Mouse (Mus musculus) right cerebral cortex, postnatal 36 days (tissue): ENCODE measurements around the gene Osbp2.

Experiments
- DNase-seq, 2 experiments: peaks; one replicate each; pipeline ENCODE4 v3.0.0; 2022; ENCODE audit warnings: low spot score in 2 of 2, mixed read lengths in 1 of 2

Gene Osbp2

DNA sequence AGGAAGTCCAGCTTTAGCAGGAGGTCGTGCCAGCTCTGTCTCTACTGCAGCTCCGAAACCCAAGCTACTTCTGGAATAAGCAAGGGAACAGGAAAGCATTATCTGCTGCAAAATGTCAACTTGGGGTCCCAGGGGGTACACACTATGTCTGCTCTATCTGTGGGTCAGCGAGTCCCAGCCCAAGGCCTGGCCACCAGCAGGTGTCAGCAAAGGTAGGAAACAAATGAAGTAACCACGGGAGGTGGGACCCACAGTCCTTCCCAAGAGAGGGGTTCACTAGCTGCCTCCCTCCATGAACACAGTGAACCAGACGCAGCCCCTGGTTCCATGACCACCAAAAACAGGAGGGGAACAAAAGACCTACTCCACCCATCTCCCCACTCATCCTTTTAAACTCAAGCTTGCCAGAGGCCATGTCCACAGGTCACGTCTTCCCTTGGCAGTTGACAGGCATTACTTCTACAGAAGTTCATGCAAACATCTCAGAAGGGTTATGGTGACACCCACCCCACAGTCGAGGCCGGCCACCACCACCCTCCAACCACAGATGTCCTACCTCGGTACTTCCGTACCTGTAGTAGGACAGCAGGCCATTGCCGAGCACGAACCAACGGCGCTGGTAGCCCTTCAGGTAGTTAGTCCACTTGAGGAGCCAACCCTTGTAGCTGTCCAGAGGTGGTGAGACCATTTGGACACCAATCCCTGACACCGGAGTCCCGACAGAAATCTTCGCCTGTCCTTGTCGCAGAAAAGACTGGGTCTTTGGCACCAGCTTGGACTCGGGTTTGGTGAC is 846 bp downstream of the Osbp2 start:
- DNase-seq, result no peak

DNA sequence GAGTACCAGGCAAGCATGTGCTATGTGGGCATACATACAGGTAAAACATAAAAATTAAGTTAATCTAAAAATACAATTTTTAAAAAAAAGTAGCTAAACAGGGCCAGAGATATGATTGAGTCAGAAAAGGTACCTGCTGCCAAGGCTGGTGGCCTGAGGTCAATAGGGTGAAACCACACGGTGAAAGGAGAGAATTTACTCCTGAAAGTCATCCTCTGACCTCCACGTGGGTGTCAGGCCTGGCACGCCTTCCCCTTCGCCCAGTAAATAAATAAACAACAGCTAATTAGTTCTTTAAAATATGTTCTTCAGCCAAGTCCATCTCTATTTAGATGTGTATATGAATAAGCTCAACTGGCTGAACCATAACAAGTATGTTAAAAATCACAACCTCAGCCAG is 3.3 kb downstream of the Osbp2 start:
- no peak for DNase-seq

DNA sequence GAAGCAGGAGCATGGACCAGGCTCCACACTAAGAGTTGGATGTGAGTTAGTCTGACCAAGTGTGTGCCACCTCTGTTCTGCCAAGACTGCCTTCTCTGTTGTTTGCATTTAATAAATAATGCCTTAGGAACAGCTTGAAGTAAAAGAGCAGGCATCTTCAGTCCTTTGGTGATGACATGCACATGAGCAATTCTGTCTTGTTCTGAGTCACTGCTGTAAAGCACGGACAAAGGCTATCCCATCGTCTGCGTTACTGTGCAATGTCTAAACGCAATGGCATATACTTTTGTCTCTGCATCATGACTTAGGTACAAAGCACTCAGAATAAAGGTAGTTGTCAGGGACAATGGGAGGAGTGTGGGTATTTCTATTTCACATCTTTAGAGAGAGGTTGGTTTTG is 3.9 kb downstream of the Osbp2 start:
- DNase-seq, result no peak

DNA sequence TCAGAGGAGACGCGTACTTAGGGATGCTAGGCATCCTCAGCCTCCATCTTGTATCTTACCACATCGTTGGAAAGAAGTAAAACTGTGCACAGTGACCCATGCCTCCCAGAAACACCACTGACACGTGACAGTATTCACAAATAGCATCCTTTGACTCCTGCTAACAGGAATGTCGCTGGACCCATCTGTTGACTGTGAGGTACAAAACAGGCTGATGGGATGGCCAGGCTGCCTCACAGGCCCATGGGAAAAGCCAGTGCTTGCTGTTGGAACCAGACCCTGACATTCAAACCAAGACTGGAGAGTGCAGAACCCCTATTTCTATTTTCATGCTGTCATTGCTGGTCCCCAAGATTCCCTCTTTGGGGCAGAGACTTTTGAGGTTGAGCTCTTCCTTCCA is 5.8 kb downstream of the Osbp2 start:
- DNase-seq, result no peak

DNA sequence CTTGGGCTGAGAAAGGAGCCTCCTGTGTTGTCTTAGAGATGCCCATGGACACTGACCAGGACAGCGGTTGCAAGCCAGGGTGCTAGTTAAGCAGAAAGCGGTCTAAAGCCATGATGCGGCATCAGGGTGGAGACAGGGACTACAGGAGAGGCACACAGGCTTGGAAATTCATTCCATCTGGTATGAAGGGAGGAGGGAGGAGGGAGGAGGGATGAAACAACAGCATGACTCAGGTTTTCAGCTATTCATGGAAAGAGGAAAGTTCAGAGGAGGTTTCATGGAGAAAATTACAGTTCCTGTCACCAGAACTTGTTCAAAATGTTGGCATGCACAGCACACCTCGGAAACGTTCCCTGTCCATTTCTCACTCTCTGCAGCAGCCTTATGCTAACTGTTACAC is 7.9 kb downstream of the Osbp2 start:
- DNase-seq, result no peak

DNA sequence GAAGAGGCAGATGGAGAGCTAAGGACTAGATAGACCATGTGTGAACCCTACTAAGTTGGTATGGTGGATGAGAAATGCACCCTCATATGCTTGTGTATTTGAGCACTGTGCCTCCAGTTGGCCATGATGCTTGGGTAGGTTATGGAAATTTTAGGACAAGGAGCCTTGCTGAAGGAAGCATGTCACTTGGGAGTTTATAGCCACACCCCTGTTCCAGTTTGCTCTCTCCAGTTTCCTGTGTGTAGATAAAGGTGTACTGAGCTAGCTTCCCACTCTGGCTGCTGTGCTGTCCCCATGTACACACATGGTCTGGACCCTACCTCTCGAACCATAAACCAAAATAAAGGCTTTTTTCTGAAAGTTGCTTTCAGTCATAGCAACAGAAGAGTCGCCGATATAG is 9.5 kb downstream of the Osbp2 start:
- no peak for DNase-seq

DNA sequence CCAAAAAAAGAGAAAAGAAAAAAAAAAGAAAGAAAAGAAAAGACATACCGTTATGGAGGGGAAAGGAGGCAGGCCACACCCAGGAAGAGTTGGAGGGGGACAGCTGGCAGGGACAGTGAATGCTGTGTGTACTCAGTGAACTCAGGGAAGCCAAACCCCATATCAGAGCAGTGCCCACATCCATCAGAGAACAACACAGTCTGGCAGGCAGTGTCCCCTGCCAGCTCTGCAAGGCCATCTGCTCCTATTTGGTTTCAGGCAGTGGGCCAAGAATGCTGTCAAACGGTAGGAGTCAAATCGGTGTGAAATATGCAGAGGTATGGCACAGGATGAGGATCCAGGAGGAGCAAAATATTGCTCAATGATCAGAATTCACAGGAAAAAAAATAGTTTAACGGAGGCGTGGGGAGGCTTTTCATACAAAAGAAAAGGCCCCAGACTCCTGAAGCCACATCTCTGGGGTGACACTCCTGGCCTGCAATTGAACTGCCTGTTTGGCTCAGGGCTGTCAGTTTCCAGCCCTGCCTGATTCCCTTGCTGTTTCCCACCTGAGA is 10.1 kb downstream of the Osbp2 start:
- peak; percentile 72 to 75 for DNase-seq

DNA sequence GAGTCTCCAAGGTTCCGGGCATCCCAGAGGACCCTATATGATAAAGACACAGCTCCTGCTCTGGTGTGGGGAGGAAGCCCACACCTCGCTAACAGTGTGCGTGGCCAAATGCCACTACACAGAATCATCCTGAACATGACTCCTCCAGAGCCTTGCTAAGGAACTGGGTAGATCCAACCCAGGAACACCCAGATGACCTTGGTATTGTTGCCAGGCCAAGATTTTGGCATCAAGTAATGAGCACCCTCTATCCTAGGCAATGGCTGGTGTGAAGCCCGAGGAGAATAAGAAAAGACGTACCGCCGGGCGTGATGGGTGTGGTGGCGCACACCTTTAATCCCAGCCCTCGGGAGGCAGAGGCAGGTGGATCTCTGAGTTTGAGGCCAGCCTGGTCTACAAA is 10.7 kb downstream of the Osbp2 start:
- DNase-seq, result no peak

DNA sequence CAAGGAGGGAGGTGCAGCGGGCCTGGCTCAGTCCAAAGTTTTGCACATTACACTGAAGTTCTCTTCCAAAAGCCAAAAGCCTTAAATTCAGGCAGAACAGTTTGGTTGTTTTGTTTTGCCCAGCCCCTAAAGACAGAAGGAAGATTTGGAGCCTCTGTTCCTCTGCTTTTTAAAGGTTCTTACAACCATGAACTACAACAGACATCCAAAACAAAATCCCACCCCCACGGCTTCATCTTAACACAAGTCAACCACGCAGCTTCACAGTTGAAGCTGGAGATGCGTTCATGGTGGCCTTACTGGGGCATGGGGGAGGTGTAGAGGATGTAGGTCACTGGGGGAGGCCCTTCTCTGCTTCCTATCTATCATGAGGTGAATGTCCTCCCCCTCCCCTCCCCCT is 11.8 kb downstream of the Osbp2 start:
- peak in 1 of 2 experiments; percentile 29 for DNase-seq

DNA sequence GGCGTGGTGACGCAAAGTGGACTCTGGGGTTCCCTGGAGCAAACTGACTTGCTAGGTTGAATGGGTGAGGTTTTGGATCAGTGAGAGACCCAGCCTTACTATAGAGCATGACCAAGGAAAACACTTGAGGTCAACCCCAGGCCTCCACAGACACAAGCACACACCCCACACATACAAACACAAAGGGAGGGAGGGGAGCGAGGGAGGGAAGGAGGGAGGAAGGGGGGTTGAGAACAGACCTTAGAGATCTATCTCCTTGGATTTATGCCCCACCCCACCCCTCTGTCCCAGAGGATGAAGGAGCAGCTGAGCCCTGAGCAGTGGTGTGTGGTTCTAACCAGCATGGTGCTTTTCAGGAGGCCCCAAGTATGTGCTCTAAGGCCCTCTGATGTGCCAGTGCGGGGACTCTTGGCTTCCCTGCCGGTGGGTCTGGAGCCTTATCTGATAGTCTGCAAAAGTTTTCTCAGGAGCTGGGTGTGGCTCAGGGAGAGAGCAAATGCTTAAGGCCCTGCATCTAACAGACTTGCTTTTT is 12.9 kb downstream of the Osbp2 start:
- no peak for DNase-seq

DNA sequence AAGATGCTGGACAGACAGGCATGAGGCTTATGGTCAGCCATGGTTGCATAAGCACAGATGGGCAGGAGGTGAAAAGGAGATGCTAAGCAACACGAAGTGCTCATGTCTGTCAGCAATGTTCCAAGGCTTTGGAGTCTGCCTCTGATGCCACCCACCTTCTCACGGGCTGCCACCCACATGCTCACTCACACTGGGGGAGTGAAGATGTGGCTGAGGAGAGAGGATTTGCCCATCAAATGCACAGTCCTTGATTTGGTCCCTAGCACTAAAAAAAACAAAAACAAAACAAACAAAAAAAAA is 13.4 kb downstream of the Osbp2 start:
- DNase-seq, result peak; percentile 56 to 78

DNA sequence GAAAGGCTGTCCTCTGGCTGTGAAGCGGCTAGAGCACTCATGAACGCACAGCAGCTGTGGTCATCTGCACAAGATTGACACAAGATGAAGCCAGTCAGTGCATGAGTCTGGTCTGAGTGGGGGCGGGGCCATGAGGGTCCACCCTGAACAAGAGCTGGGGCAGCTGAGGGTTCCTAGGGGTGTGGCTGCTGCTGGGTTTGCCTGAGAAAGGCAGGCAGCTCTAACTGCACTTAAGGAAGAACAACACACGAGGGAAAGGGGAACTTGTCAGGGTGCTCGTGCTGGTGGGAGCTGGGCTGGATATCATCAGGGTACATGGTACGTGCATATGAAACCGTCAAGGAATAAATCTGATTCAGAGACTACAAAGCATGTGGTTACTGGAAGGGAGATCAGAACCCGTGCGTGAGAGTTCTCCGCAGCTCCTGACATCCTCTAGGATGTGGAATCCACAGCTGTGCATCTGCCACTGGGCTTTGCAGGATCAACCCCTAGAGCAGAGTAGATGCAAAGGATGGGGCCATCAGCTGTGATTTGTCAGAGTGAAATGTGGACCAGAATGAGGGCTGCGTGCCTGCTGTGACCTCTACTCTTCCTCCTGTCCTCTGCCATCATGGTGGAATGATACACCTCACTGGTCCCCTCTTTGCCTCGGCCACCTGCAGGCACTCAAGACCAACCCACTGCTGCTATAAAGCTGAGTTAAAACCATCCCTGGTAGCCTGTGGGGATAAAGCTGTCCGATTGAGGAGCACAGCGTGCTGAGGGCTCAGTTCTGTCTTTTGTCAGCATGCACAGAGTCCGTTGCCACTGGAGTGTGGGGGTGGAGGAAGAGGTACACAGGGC is 14.0 kb downstream of the Osbp2 start:
- DNase-seq, result no peak

DNA sequence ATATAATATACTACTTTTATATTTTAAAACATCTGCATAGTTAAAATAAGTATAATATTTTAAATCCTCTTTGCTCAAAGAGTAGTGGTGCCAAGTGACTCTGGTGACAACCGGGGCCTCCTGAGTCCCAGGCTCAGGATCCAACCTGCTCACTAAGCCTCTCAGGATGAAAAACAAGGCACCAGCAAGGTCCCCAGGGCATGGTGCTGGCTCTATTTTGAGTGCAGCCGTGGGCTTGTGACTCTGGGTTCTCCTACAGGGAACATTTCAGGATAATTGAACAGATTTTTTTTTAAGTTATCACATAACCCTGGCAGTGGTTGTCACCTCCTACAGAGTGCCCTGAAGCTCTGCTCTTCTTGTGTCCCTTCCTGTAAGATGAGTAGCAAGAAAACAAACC is 17.4 kb downstream of the Osbp2 start:
- DNase-seq, result no peak

DNA sequence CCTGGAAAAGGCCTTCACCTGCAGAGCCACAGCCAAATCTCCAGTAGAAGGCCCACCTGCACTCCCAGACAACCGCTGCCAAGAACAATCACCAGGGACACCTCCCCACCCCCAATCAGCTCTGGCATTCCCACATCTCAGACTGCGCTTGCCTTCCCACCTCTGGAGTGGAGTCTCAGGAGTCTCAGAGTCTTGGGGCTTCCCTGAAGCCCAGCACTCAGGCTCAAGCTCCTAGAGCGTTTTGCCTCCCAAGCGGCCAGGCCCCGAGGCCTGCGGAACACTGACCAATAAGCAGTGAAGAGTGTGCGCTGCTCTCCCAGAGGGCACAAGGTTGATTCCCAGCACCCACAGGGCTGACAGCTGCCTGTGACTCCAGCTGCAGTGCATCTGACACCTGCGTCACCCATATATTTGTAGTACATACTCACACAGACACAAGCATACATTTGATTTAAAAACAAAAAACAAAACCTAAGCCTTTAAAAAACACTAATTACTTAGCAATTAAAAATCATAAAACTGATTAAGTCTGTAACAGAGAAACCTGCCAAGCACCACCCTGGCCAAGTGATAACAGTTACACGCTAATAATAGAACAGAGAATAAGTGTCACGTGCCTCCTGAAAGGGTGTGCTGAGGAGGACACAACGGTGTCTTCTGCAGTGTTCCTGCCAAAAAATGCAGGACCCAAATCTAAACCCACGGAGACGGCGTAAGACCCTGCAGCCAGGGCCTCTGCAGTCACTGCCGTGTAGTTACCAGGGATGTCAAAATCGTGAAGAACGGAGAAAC is 19.6 kb downstream of the Osbp2 start:
- DNase-seq, result no peak

DNA sequence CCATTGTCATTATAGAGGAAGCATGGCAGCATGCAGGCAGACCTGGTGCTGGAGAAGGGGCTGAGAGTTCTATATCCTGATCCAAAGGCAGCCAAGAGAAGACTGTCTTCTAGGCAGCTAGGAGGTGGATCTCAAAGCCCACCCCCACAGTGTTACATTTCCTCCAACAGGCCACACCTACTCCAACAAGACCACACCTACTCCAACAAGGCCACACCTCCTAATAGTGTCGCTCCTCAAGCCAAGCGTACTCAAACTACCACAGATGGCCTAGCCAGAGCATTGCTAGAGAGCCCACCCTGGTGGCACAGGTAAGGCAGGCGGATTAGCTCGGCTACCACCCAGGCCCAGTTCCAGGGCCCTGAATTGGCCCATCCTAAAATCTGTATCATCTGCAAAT is 28.4 kb downstream of the Osbp2 start:
- DNase-seq, result no peak

DNA sequence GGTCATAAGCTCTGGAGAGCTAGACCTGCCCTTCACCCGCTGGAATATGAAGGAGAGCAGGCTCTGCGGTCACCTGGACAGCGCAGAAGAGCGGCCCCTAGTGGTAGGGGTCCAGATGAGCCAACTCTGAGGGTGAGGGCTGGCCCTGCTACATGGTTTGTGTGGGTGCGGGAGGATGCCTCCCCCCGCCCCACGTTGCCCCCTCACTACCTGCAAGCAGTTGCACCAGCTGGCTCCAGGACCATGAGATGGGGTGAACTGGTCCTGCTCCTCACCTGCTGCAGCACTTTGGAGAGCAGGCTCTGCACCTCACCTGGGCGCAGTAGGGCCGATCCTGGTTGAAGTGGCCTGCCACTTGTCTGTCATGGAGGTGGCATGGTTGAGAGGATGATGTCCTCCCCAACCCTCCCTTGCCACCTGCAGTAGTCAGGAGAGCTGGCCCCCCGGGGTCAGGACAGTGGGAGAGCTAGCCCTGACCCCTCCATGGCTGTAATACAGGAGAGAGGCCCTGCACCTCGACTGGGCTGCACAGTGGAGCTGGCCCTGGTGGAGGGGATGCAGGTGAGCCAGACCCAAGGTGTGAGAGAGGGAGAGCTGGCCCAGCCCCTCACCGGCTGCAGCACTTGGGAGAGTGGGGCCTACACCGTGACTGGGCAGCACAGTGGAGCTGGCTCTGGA is 29.1 kb downstream of the Osbp2 start:
- DNase-seq, result no peak

DNA sequence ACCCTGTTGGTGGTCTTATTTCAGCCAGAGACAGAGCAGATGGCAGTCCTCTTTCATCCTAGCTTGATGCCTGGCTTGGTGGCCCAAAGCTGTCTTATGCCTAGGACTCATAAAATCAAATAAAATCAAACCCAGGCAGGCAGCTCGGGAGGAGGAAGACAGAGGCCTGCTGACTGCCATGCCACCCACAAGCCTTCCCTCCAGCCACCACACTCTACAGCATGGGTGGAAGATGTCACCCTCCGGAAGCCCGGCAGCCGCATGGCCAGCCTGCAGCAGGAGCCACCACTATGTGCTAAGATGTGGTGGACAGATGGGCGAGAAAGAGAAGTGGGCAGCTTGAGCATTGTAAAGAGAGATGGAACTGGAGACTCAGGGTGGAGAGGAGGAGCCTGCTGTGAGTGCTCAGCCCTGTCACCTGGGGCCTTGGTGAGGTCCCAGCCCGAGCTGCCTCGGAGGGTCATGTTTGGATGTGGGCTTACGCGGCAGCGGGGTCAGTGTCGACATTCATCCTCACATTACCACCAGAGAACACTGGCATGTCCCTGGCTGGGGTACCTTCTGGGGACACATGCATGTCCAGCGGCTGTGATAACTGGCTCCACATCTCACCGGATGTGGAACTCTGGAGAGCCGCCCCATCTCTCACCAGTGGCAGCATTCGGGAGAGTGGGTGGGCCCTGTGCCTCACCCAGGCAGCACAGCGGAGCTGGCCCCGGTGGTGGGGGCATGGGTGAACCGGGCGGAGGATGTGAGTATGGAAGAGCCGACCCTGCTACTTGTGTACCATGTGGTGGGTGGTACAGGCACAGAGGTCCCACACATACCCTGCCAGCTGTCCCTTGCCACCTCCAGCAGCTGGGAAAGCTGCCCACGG is 29.9 kb downstream of the Osbp2 start:
- peak in 1 of 2 experiments; percentile 39 for DNase-seq

DNA sequence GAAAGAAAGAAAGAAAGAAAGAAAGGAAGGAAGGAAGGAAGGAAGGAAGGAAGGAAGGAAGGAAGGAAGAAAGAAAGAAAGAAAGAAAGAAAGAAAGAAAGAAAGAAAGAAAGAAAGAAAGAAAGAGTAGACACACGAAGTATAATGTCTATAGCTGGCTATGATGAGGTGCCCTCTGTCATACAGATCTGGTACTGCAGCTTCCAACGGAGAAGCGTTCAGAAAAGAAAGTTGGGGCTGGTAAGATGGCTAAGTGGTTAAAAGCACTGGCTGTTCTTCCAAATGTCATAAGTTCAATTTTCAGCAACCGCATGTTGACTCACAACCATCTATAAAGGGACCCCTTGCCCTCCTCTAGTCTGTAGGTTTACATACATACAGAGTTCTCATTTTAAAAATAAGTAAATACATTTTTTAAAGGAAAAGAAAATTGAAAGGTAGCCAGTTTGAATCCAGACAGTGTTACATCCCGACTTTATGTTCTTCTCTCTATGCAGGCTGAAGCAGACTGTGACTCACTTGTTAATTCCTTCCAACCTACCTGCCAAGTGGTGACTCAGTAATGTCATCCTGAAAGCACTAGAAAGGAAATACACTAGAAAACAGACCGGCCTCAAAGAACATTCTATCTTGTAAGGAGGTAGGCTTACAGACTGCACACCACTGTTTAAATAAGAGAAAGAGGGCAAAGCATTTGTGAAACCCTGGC is 31.4 kb downstream of the Osbp2 start:
- no peak for DNase-seq

DNA sequence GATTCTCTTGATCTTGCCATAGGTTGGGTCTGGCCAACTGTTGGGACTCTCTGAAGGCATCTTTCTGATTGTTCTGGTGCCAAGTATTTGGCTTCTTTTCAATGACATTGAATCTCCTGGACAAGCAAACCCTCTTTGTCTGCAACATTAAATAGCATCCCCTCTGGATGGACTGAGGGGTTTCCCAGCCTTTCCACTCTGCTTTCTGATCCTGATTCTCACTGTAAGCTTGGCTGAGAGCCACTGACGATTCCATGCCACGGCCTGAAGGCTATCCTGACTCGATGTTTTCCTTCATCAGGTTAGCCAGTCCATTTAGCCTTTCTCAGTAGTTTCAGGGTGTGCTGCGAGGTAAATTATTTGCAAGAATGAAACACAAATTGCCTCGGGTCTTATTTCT is 34.0 kb downstream of the Osbp2 start:
- DNase-seq, result no peak

DNA sequence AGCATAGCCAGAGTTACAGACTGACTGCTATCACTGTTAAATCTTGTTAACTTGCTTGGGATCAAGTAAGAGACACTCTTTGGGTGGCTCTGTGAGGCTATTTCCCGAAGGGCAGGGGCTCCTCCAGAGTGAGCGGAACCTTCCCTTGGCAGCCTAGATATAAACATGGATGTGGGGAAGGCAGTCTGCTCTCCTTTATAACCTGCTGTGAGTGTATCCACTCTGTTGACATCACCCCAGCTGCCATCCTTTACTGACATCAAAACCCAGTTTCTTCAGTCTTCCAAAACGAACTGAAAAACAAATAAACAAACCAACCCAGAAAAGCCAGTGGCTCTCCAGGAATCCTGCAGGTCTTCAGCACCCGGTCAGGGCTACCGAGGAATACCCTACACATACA is 39.6 kb downstream of the Osbp2 start:
- DNase-seq, result no peak
